9 mouse cellular contexts compared by ENCODE assay signal in the genomic region with DNA sequence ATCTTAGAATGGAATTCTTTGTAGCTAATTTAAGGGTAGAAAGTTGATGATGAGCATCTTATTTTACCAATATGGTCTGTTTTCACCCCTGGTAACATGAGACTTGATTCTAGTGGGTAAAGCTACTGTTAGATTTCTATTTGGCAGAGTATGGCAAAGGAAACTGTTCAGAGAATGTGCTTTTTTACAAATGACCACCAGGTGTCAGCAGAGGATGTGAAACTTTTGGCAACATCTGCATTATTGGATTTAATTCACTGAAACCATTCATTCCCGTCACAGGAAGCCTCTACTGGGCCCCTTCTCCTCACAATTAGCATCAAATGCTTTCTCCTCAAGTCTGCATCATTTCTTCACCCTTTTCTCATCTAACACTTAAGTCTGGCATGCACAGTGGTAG.
A peak's percentile ranks its signal among the peaks of the same experiment; 100 is the strongest.
DNase-seq lines count a peak whose midpoint lies in the region; ATAC-seq and TF ChIP-seq lines count a peak whose summit lies in the region.
"Had no signal": no experiment of that assay in that cellular context is flagged by ENCODE, and none has a peak within 500 bp of the region (broad histone marks: within the 10 kb centered on the region; RNA-seq: fewer than 3 reads in every experiment).

No protein-coding gene starts in this region.

- no peak; the same call in 1 of the 2 replicates for ATAC-seq in forebrain, postnatal 0 days

- no peaks in the 10 kb centered on the region for H3K79me2 ChIP-seq in liver, adult 2 months (ENCODE audit: control insufficient read depth, insufficient read depth, low read length)

- no peak overlapping the region for H3K9ac ChIP-seq in forebrain, postnatal 0 days
- no peak overlapping the region for H3K9ac ChIP-seq in liver, adult 2 months (ENCODE audit: low read depth, low read length)

- no peak for TF ChIP-seq POLR2A in liver, adult 2 months (IDR thresholded peaks at IDR 0.05; ENCODE audit: extremely low read depth, insufficient read depth, low read length)
- TF ChIP-seq POLR2A in brain, embryonic 14.5 days (IDR thresholded peaks at IDR 0.05; ENCODE audit: borderline replicate concordance, extremely low read depth, insufficient read depth, insufficient read length, poor library complexity, severe bottlenecking): no peak

- no peaks in the 10 kb centered on the region for H3K9me3 ChIP-seq in forebrain, postnatal 0 days (ENCODE audit: low read length)
- H3K9me3 ChIP-seq in forebrain, embryonic 10.5 days: no peaks in the 10 kb centered on the region

- TF ChIP-seq CTCF in forebrain, postnatal 0 days (IDR thresholded peaks at IDR 0.05; ENCODE audit: low read depth): peak; percentile 69
- TF ChIP-seq CTCF in liver, adult 2 months (IDR thresholded peaks at IDR 0.05; ENCODE audit: low read depth, low read length): peak; percentile 55
- TF ChIP-seq CTCF in brain, embryonic 14.5 days (IDR thresholded peaks at IDR 0.05; ENCODE audit: borderline replicate concordance, extremely low read depth, insufficient read depth, insufficient read length): peak; percentile 42

- no peak overlapping the region for H3K27ac ChIP-seq in forebrain, postnatal 0 days (ENCODE audit: low read depth, low read length)
- H3K27ac ChIP-seq in forebrain, embryonic 10.5 days: no peak overlapping the region
- H3K27ac ChIP-seq in liver, adult 2 months (replicated peaks; ENCODE audit: insufficient read depth, low read depth, low read length): no peak overlapping the region

- H3K27me3 ChIP-seq in forebrain, postnatal 0 days (ENCODE audit: insufficient read depth, low read length): no peaks in the 10 kb centered on the region
- 0 out of 2 replicates have a peak, but pooled peaks cover 5% of the 10 kb centered on the region for H3K27me3 ChIP-seq in forebrain, embryonic 10.5 days (ENCODE audit: poor library complexity, severe bottlenecking)
- H3K27me3 ChIP-seq in liver, adult 2 months (ENCODE audit: control insufficient read depth, insufficient read depth, low read length): no peaks in the 10 kb centered on the region

- DNase-seq in forebrain, postnatal 0 days: peak; percentile 78
- no peak for DNase-seq in forebrain, embryonic 10.5 days (ENCODE audit: extremely low spot score, low spot score)
- peak; percentile 32 for DNase-seq in liver, adult 2 months (ENCODE audit: extremely low read depth, low read depth, low spot score)
- no peak for DNase-seq in liver
- DNase-seq in brain, embryonic 14.5 days (ENCODE audit: low read depth): peak; percentile 76
- DNase-seq in lung, postnatal 36 days: peak; percentile 46
- no peak for DNase-seq in adrenal gland, postnatal 36 days
- DNase-seq in layer of hippocampus, postnatal 36 days: no peak

- H3K4me2 ChIP-seq in forebrain, postnatal 0 days (ENCODE audit: low read depth): no peak overlapping the region

- 11% methylated on average over 1 of the region's 1 CpGs for WGBS in forebrain, postnatal 0 days
- 10% methylated on average over 1 of the region's 1 CpGs for WGBS in forebrain, embryonic 10.5 days
- 7% methylated on average over 1 of the region's 1 CpGs for WGBS in liver, adult 2 months

- no peaks in the 10 kb centered on the region for H3K36me3 ChIP-seq in forebrain, postnatal 0 days (ENCODE audit: insufficient read depth)
- H3K36me3 ChIP-seq in forebrain, embryonic 10.5 days (replicated peaks): 0 out of 2 replicates have a peak, but pooled peaks cover 5% of the 10 kb centered on the region
- no peaks in the 10 kb centered on the region for H3K36me3 ChIP-seq in liver, adult 2 months (ENCODE audit: control insufficient read depth, insufficient read depth, low read length)

- H3K4me3 ChIP-seq in forebrain, postnatal 0 days (ENCODE audit: low read depth, low read length): no peak overlapping the region
- no peak overlapping the region for H3K4me3 ChIP-seq in forebrain, embryonic 10.5 days
- H3K4me3 ChIP-seq in liver, adult 2 months (ENCODE audit: insufficient read depth, low read depth, low read length): no peak overlapping the region
- H3K4me3 ChIP-seq: myocyte had no signal

- H3K4me1 ChIP-seq in forebrain, postnatal 0 days (ENCODE audit: insufficient read depth): no peaks in the 10 kb centered on the region
- H3K4me1 ChIP-seq in forebrain, embryonic 10.5 days: peaks cover 11% of the 10 kb centered on the region
- H3K4me1 ChIP-seq in liver, adult 2 months (ENCODE audit: control insufficient read depth, insufficient read depth, low read length): no peaks in the 10 kb centered on the region

Comparison
In these comparisons a context has a peak if more than half of its experiments do, and no peak if none do; other contexts are left out.
1. DNase-seq: peak in forebrain, postnatal 0 days (single experiment), liver, adult 2 months (single experiment), brain, embryonic 14.5 days (single experiment) and lung, postnatal 36 days (single experiment); none in forebrain, embryonic 10.5 days (single experiment), liver (single experiment), adrenal gland, postnatal 36 days (0 of 2) and layer of hippocampus, postnatal 36 days (0 of 2).
2. Peak in every context shown above with its lines, with median percentiles within 50 percentile points of each other: CTCF ChIP-seq.